8 mouse cellular contexts compared by ENCODE assay signal in genomic region chr1:133492291-133492985, GRCm38 (mm10).
A peak's percentile ranks its signal among the peaks of the same experiment; 100 is the strongest.
DNase-seq lines count a peak whose midpoint lies in the region; ATAC-seq lines count a peak whose summit lies in the region.

No protein-coding gene starts in this region.

- H3K27ac ChIP-seq in forebrain, embryonic 13.5 days, result peak overlapping the region; percentile 99
- peak overlapping the region; percentile 98 for H3K27ac ChIP-seq in hindbrain, embryonic 12.5 days

- peak overlapping the region; percentile 77 for H3K9ac ChIP-seq in forebrain, embryonic 13.5 days
- peak overlapping the region; percentile 66 for H3K9ac ChIP-seq in hindbrain, embryonic 12.5 days

- H3K27me3 ChIP-seq in forebrain, embryonic 13.5 days, result no peaks in the 10 kb centered on the region
- no peaks in the 10 kb centered on the region for H3K27me3 ChIP-seq in hindbrain, embryonic 12.5 days

- peaks cover 32% of the 10 kb centered on the region for H3K4me1 ChIP-seq in forebrain, embryonic 13.5 days
- H3K4me1 ChIP-seq in hindbrain, embryonic 12.5 days, result peaks cover 30% of the 10 kb centered on the region

- no peaks in the 10 kb centered on the region for H3K9me3 ChIP-seq in forebrain, embryonic 13.5 days (replicated peaks)
- H3K9me3 ChIP-seq in hindbrain, embryonic 12.5 days (replicated peaks), result no peaks in the 10 kb centered on the region

- H3K4me2 ChIP-seq in forebrain, embryonic 13.5 days, result peak overlapping the region; percentile 67
- peak overlapping the region; percentile 58 for H3K4me2 ChIP-seq in hindbrain, embryonic 12.5 days (replicated peaks)

- peak; percentile 39 to 51 for DNase-seq in cerebellum, postnatal 10 days
- DNase-seq in left cerebral cortex, adult 8-10 months (ENCODE audit: low spot score in 2 of 2), result peak; percentile 14 to 41
- peak; percentile 44 for DNase-seq in lung, postnatal 14 days
- peak; percentile 10 for DNase-seq in right cerebral cortex, postnatal 14 days
- DNase-seq in spleen, postnatal 10 days (ENCODE audit: low spot score in 2 of 2), result no peak

- WGBS in forebrain, embryonic 13.5 days, result 0% methylated on average over 11 of the region's 11 CpGs
- 1% methylated on average over 11 of the region's 11 CpGs for WGBS in hindbrain, embryonic 12.5 days

- H3K36me3 ChIP-seq in forebrain, embryonic 13.5 days (ENCODE audit: poor library complexity, severe bottlenecking), result no peaks in the 10 kb centered on the region
- H3K36me3 ChIP-seq in hindbrain, embryonic 12.5 days, result no peaks in the 10 kb centered on the region

- ATAC-seq in cerebellum, adult (ENCODE audit: insufficient number of reproducible peaks, low FRiP score, low TSS enrichment), result no peak
- peak; percentile 95 for ATAC-seq in forebrain, embryonic 13.5 days
- ATAC-seq in hindbrain, embryonic 12.5 days (ENCODE audit: low FRiP score), result peak; percentile 93

- peak overlapping the region; percentile 33 for H3K4me3 ChIP-seq in forebrain, embryonic 13.5 days
- peak overlapping the region; percentile 18 for H3K4me3 ChIP-seq in hindbrain, embryonic 12.5 days

Comparison
In these comparisons a context has a peak if more than half of its experiments do, and no peak if none do; other contexts are left out.
1. DNase-seq: peak in cerebellum, postnatal 10 days (2 of 2), left cerebral cortex, adult 8-10 months (2 of 2), lung, postnatal 14 days (single experiment) and right cerebral cortex, postnatal 14 days (single experiment); none in spleen, postnatal 10 days (0 of 2).